Mouse (Mus musculus) layer of hippocampus, adult 9-10 months (tissue): ENCODE data around the gene Pcnx.

ENCODE experiments used
- DNase-seq: peaks from one replicate; pipeline ENCODE4 v3.0.0; 2022; ENCODE audit warnings: low spot score

Gene Pcnx

DNA sequence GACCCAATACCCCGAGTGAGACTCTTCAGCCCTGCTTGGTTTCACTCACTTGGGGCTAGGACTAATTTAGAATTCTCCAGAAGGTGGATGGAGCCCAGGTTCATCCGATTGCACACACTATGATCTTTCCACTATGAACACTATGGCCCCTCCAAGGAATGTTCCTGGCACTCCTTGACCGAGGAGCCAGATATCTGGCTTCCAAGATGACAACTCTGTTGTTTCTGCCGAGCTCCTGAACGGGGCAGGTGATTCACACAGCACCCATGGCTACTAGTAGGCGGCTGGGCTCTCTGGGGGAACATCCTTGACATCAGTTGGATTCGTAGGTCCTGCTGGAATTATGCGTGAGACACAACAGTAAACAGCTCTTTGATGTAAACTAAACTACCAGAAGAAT is 4.8 kb upstream of the Pcnx start:
- no peak for DNase-seq

DNA sequence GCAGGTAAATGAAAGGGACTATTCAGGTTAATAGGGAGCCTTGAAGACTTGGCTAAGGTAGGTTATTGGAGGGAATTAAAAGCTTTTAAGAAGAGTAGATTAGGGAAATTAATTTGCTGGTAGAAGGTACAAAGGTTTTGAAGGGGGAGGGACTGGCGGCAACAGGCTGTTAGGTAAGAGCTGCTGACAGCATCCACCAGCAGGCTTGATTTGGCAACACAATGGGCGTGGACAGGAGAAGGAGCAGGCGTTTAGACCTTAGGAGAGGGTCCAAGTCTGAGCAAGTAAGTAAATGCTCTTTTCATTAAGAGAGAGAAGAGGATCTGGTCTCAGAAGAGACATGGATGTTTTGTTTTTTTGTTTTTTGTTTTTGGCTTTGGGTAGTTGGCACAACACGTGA is 3.1 kb upstream of the Pcnx start:
- no peak for DNase-seq

DNA sequence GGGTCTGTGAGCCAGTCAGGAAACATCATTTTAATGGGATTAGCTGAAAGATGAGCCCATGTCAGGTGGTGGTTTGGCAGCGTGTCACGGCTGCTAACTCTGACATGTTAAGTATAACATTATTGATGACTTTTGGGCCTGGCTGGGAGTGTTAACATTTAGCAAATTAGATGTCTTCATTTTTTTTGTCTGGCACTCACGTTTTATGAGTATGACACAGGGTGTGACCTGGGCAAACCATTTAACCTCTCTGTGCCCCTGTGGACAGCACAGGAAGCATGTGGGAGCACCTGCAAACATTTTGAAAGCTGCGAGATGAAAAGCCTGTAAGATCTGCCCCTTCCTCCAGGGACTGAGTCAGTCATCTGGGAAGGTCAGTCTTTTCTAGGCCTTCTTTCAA is 2.6 kb upstream of the Pcnx start:
- DNase-seq, result no peak

DNA sequence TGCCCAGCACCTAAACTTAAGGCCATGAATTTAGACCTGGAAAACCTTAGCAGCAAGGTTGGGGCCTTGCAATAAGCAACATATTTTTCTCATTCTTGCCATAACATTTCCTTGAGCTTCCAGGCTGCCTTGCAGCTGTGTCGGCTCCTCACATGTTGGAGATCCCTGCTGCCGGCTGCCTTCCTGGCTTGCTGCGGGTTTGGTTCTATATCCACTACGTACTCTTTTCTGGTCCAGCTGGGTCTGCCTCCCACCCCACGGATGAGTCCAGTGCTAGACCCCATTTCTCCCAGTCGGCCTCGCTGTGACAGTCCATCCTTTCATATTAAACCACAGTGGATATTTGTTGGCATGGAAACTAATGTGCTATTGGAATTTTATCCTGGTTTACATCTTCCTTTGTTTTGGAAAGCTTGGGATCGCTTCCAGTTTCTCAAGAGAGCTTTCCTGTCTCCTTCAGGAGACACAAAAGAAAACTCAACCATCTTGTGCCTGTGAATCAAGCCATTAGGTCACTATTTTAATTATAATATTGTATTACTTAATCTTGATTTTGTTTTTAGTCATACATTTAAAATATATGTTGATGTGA is 1.7 kb upstream of the Pcnx start:
- no peak for DNase-seq

DNA sequence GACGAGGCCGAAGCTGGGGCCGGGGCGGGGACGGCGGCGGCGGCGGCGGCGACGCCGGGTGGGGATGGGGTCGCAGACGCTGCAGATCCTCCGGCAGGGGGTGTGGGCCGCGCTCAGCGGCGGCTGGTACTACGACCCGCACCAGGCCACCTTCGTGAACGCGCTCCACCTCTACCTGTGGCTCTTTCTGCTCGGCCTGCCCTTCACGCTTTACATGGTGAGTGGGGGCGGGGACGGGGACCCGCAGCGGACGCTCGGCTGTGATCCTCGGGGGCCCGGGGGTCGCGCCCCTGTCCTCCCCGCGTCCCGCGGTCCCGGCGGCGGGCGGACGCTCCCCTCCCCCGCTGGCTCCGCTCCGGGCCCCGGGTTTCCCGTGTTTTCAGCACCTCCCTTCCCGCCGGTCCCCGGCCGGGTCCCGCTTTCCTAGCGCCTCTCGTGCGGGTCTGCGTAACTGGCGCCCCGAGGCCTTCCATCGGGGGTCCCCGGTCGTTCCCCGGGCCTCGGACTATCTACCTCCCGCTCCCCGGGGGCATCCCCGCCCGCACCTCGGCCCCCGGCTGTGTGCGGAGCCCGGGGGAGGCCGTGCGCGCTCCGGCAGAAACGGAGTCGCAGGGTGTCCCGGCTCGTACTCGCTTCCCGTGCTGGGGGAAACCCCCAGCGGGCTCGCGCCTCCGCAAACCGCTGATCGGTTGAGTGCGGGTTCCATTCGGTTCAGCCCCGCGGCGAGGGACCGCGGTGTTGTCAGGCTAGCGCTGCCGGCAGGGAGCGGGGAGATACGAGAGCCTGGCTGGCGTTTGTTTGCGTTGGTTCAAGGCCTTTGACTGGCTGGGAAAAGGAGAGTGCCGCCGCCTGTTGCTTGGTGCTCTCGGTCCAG is 722 bp downstream of the Pcnx start:
- DNase-seq, result no peak

DNA sequence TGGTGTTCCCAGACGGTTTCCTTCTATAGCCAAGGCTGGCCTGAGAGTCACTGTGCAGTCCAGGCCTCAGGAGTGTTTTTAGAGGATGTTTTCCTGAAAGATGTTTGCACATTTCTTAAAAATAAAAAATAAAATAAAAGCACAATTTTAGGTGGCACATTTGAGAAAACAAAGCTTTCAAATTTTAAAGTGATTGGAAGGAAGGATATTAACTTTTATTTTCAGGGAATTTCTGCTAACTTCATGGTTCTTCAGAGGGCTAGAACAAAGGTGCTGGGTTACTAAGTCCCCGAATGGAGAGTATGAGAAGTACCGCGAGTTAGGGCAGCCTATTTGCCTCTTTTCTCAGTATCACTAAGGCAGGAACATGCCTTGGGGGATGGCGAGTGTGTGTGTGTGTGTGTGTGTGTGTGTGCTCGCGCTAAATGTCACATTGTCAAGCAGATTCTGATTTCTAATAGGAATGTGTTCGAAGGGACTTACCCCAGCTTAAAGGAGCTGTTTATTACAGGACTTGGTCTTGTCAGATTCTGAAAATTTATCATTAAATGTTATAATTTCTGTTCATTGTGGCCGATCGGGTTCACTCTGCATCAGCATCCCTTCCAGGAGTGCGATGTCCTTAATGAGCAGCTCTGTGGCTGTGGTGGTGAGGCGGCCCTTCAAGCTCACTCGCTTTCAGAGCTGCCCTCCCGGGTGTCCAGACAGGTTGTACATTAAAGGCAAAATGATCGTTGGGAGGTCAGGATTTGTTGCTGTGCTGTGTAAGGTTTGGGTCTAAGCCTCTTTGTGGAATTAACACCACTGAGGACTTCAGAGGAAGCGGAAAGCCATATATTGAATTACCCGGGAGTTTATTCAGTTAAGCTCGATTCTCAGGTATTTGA is 1.6 kb downstream of the Pcnx start:
- DNase-seq, result no peak

DNA sequence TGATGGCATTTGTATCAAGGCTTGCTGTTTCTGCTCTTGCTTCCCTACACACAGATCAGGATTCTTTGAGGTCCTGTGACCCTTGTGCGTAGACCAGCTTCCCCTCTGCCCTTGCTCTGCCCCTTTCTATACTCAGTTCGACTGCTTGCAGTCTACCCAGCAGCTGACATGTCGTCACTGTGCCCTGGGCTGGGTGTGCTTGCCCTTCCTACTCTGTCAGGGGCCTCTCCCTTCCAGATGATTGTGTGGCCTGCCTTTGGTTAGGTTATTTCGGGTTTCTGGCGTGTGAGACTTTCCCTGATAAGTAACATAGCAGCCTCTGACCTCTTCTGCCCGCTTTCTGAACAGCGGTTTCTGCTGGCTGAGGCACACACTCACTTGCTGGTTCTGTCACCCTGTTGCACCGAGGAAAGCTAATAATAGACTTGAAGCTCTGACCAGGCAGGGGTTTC is 2.6 kb downstream of the Pcnx start:
- DNase-seq, result no peak

DNA sequence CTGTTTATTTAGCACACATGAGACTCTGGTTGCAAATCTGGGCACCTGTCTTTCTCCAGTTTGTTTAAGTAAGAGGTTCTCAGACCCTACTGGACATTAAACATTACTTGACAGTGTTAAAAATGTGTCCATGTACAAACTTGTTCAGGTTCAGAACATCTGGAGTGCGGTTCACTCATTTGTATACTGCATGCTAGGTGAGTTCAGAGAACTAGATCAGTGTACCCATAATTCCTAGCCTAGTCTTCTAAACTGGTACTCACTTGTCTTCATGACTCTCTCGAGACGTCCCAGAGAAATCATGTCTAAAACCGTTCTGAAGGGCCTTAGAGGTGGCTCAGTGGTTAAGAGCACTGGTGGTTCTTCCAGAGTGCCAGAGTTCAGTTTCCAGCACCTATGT is 4.1 kb downstream of the Pcnx start:
- DNase-seq, result no peak

DNA sequence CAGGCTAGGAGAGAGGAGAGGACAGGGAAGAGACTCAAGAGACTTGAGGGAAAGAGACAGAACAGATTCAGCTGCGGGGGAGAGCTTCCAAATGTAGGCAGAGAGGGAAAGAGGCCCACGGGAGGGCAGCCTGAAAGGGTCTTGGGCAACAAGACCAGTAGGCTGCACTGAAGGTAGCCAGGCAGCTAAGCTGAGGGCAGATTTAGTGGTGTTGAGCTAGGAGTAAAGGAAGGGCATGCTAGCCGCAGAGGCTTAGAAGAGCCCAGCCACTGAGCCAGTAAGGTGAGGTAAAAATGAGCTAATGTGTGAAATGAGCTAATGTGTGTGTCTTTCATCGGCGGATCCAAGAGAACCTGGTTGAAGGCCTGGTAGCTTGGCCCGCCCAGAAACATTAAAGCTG is 5.4 kb downstream of the Pcnx start:
- no peak for DNase-seq

DNA sequence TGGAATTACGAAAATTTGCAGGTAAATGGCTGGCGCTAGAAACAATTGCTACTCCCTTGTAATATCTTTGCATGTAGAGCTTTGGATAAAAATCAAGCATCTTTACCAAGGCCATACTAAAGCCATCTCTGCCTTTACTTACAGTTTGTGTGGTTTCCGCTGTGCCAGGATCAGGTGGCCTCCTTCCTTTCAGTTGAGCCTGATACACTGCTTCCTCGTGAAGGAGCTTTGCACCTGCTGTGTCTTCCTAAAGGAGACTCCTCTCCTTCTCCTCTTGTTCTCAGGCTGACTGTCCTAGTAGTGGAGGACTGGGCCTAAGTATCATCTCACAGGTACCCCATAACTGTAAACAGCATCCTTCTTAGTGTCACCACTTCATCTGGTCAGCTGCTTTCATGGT is 7.5 kb downstream of the Pcnx start:
- DNase-seq, result no peak

DNA sequence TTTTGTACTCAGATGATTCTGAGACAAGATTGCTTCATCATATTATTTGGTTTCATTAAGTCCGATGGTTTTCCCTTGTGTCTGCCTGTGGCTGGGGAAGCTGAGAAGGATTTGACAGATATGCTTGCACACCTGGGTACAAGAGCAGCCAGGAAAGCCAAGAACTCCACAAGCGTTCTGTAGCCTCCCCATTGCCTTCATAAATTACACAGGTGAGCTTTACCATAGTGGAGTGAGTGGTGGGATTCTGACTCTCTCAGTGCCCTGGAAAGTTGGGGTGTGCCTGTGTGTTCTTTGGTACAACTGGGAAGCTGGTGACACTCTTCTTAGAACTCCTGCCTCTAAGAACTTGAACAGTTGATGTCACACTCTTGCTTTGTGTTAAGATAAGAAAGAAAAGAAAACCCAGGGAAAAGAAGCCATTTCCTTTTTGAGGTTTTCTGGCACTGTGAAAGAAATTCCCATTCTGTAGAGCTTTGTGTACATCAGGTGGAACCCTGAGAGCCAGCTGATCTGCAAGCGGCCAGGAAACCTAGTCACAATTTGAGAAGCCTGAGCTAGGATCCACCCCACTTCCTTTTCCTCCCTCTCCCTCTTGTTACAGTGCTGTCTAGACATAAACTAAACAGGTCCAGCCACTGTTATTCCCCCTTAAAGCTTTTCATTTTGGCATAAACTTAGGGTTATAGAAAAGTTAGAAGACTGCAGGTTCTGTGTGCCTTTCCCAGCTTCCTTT is 9.6 kb downstream of the Pcnx start:
- no peak for DNase-seq

DNA sequence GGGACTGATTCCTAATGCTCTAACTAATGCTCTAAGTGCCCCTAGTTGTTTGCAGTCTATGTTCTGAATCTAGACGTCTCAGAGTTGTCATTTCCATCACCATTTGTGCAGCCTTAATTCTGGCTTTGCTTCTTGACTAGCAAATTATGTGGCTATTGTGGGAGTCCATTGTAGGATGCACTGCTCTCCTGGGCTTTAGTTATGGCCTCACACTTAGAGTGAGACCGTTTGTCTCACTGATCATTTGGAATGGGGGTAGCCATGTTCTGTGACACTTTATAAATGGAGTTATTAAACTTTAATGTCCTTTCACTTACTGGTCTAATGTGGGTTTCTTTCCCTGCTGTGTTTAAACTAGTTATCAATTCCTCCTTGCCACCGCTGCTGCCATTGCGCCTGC is 13.5 kb downstream of the Pcnx start:
- no peak for DNase-seq

DNA sequence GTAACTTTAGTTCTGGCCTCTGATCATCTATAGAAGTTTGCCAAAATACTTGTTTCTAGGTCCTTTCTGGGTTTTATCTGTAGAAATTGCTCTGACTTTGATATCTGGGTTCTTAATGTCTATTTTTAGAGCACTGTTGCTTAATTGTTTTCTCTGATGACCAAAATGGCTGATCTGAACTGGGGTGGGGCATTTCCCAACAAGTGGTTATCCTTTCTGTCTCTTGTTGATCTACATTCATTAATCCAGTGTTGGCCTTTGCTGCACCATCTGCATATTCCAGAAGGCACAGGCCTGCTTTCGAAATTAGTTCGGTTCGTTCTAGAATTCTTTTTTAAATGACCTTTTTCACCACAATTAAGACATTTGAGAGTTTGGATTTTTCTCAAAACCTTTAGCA is 20.3 kb downstream of the Pcnx start:
- DNase-seq, result no peak

DNA sequence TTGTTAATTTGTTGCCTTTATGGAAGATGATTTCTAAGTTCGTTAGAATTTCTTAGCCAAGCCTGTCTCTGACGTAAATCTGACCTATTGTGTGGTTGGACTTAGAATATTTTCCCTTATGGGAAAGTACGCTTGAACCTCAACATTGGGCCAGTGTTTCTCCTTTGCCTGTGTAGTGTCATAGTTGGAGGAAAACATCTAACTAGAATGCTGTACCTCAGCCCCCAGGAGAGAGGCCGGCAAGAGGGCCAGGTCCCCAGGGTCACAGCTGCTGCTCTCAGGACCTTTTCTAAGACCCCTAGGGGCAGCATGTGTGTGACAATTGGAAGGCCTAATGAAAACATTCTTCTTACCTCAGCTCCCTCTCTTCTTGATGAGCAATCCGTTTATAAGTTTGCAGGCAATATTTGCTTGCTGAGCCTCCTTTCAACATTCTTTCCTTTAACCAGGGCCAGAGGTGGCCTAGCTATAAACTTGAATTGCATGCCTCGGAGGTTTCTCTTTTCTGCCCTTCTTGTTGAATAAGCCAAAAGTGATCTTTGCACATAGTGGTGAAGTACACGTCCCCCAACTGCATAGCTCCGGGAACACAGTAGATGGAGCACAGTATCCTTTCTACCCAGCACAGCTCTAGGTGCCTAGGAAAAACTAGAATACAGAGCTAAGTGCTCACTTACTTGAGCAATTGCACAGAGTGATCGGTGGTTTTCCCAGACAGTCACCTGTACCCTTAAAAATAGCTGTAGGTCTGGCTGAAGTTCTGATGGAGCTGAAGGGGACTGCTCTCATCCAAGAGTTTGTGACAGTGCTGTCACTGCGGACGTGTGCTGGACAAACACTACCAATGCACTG is 23.7 kb downstream of the Pcnx start:
- DNase-seq, result no peak

DNA sequence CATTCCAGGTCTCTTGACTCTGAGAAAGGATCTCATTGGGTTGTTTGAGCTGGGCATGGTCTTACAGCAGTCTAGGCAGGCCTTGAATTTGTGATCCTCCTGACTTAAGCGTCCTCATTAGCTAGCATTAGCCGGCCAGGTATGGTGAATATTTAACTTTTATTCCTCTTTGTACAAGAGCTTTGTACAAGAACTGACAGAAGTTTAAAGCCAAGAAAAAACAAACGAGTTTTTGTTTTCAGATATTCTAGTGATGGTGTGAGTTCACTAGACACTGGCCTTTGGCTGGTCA is 24.2 kb downstream of the Pcnx start:
- no peak for DNase-seq

DNA sequence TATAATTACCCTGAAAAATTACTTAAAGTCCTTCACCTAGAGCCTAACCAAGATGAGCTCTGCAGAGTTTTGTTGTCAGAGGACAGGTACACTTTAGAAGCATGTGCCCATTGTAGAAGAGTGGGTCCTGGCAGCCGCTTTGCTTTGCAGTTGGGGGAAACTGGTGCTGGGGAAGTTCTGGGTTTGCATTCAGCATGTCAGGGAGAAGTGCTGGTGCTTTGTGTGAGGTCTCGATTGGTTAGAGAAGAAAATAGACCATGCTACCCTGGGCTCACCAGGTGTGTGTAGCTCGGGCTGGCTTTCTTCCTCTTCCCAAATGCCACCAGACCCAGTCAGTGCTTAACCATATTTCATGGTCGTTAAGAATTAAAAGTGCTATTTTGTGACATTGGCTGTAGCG is 25.2 kb downstream of the Pcnx start:
- no peak for DNase-seq

DNA sequence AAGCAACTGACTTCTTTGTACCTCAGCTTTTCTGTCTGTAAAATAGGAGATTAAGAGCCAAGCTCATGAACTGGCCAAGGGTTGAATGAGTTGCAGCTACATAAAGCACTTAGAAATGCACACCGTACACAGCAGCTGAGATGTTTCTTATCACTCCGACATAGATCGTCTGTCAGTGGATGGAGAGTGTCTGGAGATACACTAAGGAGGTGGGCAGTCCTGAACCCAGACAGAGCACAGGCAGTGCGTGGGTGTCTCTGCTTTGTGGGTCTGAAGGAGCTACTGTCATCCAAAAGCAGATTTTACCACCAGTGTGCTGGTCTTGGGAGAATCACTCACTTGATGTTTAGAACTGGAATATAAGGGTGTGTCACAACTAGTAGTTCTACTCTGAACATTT is 26.2 kb downstream of the Pcnx start:
- DNase-seq, result no peak

DNA sequence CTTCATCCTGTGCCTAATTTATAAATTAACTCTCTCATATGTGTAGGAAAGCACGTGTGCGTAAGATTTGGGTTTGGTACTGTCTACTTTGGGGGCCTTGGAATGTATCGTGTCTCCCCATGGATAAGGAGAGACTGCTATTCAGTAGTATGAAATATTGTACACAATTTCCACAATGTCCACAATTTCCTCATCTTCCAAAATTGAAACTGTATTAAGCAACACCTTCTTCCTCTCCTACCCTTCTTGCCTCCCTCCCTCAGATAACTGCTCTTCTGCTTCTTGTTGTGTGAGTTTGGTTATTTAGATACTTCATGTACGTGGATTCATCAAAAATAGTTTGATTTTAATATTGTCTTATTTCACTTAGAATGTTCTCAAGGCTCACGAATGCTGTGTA is 29.1 kb downstream of the Pcnx start:
- no peak for DNase-seq

DNA sequence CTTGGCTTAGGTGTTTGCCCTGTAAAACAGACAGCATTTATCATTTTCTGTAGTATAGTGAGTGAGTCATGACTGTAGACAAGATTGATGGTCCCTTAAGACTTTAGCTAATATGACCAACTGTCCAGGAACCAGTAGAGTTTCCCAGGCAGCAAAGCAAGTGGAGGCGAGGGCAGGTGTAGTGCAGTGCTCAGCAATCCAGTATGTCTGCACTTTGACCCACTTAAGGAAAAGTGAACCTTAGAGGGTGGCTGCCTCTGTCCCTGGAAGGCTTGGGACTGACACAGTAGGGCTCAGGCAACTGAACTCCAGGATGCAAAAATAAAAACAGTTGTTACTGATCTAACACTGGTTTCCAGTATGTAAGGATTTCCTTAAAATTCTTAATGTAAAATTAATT is 32.1 kb downstream of the Pcnx start:
- no peak for DNase-seq

DNA sequence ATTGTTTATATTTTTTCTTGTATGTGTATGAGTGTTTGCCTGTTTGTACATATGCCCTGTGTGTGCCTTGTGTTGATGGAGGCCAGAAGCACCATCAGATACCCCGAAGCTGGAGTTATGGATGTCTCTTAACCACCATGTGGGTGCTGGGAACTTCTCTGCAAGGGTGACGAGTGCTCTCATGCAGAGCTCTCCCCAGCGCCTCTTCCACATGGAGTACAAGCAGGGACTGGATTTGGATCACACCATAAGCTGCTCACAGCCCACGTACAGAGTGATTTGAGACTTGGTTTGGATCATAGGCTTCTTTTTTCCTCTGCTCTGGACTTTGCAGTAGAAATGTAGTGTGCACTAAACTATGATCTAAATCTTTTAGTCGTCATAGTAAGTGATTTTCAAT is 34.5 kb downstream of the Pcnx start:
- no peak for DNase-seq

DNA sequence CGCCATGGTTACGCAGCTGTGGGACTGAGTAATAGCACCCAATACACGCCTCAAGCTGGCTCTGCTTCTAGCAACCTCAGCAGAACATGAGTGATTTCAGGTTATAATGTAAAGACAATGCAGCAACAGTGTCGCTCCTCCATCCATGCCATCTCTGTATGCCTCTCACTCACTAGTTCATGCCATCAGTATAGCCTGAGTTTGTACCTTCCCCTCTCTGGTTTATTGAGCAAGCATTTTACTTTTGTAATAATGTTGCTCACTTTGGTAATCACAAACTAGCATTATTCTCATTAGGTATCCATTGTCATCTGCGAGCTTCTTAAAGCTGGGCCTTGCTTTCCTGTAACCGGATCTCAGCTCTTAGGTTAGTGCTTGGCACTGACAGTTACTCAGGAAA is 36.2 kb downstream of the Pcnx start:
- DNase-seq, result no peak

DNA sequence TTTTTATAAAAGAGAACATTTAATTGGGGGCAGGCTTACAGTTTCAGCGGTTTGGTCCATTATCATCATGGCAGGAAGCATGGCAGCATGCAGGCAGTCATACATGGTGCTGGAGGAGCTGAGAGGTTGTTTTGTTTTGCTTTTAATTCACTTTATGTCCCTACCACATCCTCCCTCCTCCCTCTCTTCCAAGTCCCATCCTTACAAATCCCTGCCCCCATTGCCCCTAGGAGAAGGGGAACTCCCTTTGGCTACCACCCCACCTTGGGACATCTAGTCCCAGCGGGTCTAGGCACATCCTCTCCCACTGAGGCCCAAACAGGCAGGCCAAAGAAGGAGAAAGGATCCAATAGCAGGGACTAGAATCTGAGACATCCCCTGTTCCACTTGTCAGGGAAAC is 44.6 kb downstream of the Pcnx start:
- no peak for DNase-seq
